Mouse (Mus musculus) embryonic facial prominence, embryonic 12.5 days (tissue): ENCODE results near the gene Ppm1d. TPM values are rescaled to one million over a fixed set of nuclear protein-coding genes. Genes with fewer than 3 reads are reported as not detected.

ENCODE experiments used
- ATAC-seq: fragments of 200-750 bp; cut with Nextera tagmentation; 2 replicates; pipeline ENCODE4 v1.8.0; 2017; ENCODE audit not compliant: insufficient number of reproducible peaks, insufficient read depth, low FRiP score, low TSS enrichment
- H3K27ac ChIP-seq: fragments of 300-500 bp; sonication (generic); 2 replicates; pipeline ENCODE4 v1.5.1; 2016; ENCODE audit warnings: mild to moderate bottlenecking
- H3K27me3 ChIP-seq: fragments of 300-500 bp; sonication (generic); 2 replicates; pipeline ENCODE4 v1.6.1; 2016; ENCODE audit warnings: mild to moderate bottlenecking, moderate library complexity
- H3K36me3 ChIP-seq: fragments of 300-500 bp; sonication (generic); 2 replicates; pipeline ENCODE4 v1.6.1; 2016; ENCODE audit warnings: mild to moderate bottlenecking
- H3K4me1 ChIP-seq: fragments of 300-500 bp; sonication (generic); 2 replicates; pipeline ENCODE4 v1.6.1; 2016
- H3K4me2 ChIP-seq: fragments of 300-500 bp; sonication (generic); replicated peaks from 2 replicates; pipeline ENCODE4 v1.6.1; 2016; ENCODE audit warnings: mild to moderate bottlenecking, moderate library complexity
- H3K4me3 ChIP-seq: fragments of 300-500 bp; sonication (generic); 2 replicates; pipeline ENCODE4 v1.5.1; 2016; ENCODE audit warnings: mild to moderate bottlenecking
- H3K9ac ChIP-seq: fragments of 300-500 bp; sonication (generic); 2 replicates; pipeline ENCODE4 v1.6.1; 2016; ENCODE audit warnings: mild to moderate bottlenecking, moderate library complexity
- H3K9me3 ChIP-seq: fragments of 300-500 bp; sonication (generic); 2 replicates; pipeline ENCODE4 v1.6.1; 2016; ENCODE audit warnings: mild to moderate bottlenecking, moderate library complexity
- WGBS: fragments of 180-500 bp; shearing (Covaris S2); methylation state at CpG from one replicate; pipeline ENCODE4 v1.1.7; 2016; 5-methylcytosine and 5-hydroxymethylcytosine counted together
- polyA plus RNA-seq: library from polyadenylated mRNA; unstranded; fragments of >200 nt; fragmentation: Nextera tagmentation; extraction: Ambion mirVana; gene quantifications from 2 replicates; pipeline ENCODE4 v1.2.1, GENCODE M21; 2016

Ppm1d gene
- polyA plus RNA-seq, 1 experiment from 2014 or later = 26.6 TPM

- Histone ChIP-seq H3K4me2 (no peak overlapping the region), H3K9ac (no peak overlapping the region), H3K27ac (no peak overlapping the region), H3K4me3 (no peak overlapping the region), H3K27me3 (no peaks in the 10 kb centered on the region), H3K36me3 (no peaks in the 10 kb centered on the region), H3K9me3 (no peaks in the 10 kb centered on the region), H3K4me1 (no peaks in the 10 kb centered on the region)
- ATAC-seq = no peak
- 81% methylated on average over 2 of the region's 2 CpGs for WGBS
These were observed 9.2 kb upstream of the Ppm1d start for GRCm38 (mm10) chr11:85301836-85302235.

- Histone ChIP-seq H3K4me3 (no peak overlapping the region), H3K4me1 (no peaks in the 10 kb centered on the region), H3K27ac (no peak overlapping the region), H3K9me3 (no peaks in the 10 kb centered on the region), H3K9ac (no peak overlapping the region), H3K27me3 (no peaks in the 10 kb centered on the region), H3K4me2 (no peak overlapping the region), H3K36me3 (no peaks in the 10 kb centered on the region)
- WGBS = 58% methylated on average over 4 of the region's 4 CpGs
- ATAC-seq = no peak
These were observed 4.3 kb upstream of the Ppm1d start for GRCm38 (mm10) chr11:85306577-85307260.

GRCm38 (mm10) chr11:85308799-85309198, 2.2 kb upstream of the Ppm1d start:
- Histone ChIP-seq H3K27ac (no peak overlapping the region), H3K27me3 (no peaks in the 10 kb centered on the region), H3K4me3 (no peak overlapping the region), H3K9me3 (no peaks in the 10 kb centered on the region), H3K4me2 (no peak overlapping the region), H3K9ac (no peak overlapping the region), H3K4me1 (peaks cover 9% of the 10 kb centered on the region), H3K36me3 (no peaks in the 10 kb centered on the region)
- ATAC-seq = no peak
- WGBS = 84% methylated on average over 2 of the region's 2 CpGs

- peak overlapping the region; percentile 96 for H3K4me3 ChIP-seq
- 1% methylated on average over 15 of the region's 15 CpGs for WGBS
- H3K4me1 ChIP-seq = peaks cover 9% of the 10 kb centered on the region
- peak overlapping the region; percentile 85 for H3K4me2 ChIP-seq
- H3K27me3 ChIP-seq = no peaks in the 10 kb centered on the region
- 0 out of 2 replicates have a peak, but pooled peaks cover 9% of the 10 kb centered on the region for H3K36me3 ChIP-seq
- peak overlapping the region; percentile 68 for H3K9ac ChIP-seq
- ATAC-seq = no peak
- peak overlapping the region; percentile 77 for H3K27ac ChIP-seq
- H3K9me3 ChIP-seq = no peaks in the 10 kb centered on the region
These were observed 684 bp upstream of the Ppm1d start for GRCm38 (mm10) chr11:85310407-85310712.

GRCm38 (mm10) chr11:85311645-85312490, 824 bp downstream of the Ppm1d start:
- H3K9ac ChIP-seq = peak overlapping the region; percentile 96
- peak overlapping the region; percentile 94 for H3K27ac ChIP-seq
- H3K4me3 ChIP-seq = peak overlapping the region; percentile 96
- peaks cover 16% of the 10 kb centered on the region; the same call in 1 of the 2 replicates for H3K36me3 ChIP-seq
- H3K9me3 ChIP-seq = no peaks in the 10 kb centered on the region
- no peaks in the 10 kb centered on the region for H3K27me3 ChIP-seq
- H3K4me2 ChIP-seq = peak overlapping the region; percentile 85
- ATAC-seq = no peak
- WGBS = under 1% methylated on average over 56 of the region's 56 CpGs
- H3K4me1 ChIP-seq = peaks cover 9% of the 10 kb centered on the region

- Histone ChIP-seq H3K9ac (no peak overlapping the region), H3K4me1 (peaks cover 9% of the 10 kb centered on the region), H3K9me3 (no peaks in the 10 kb centered on the region), H3K27me3 (no peaks in the 10 kb centered on the region), H3K4me3 (peak overlapping the region; percentile 96), H3K36me3 (peaks cover 16% of the 10 kb centered on the region; the same call in 1 of the 2 replicates), H3K4me2 (peak overlapping the region; percentile 85), H3K27ac (0 out of 2 replicates have a peak overlapping the region, but pooled peaks have one; percentile 31)
- 15% methylated on average over 2 of the region's 2 CpGs for WGBS
- ATAC-seq = peak; percentile 37; the same call in 1 of the 2 replicates
These were observed 1.8 kb downstream of the Ppm1d start for GRCm38 (mm10) chr11:85312818-85313217.

GRCm38 (mm10) chr11:85313361-85313760, 2.3 kb downstream of the Ppm1d start:
- Histone ChIP-seq H3K4me1 (peaks cover 9% of the 10 kb centered on the region), H3K9me3 (no peaks in the 10 kb centered on the region), H3K9ac (no peak overlapping the region), H3K4me2 (peak overlapping the region; percentile 85), H3K27me3 (no peaks in the 10 kb centered on the region), H3K27ac (no peak overlapping the region; the same call in 1 of the 2 replicates), H3K36me3 (peaks cover 16% of the 10 kb centered on the region; the same call in 1 of the 2 replicates), H3K4me3 (peak overlapping the region; percentile 96)
- WGBS = 82% methylated on average over 3 of the region's 3 CpGs
- ATAC-seq = no peak

- H3K4me1 ChIP-seq = no peaks in the 10 kb centered on the region
- H3K9ac ChIP-seq = no peak overlapping the region
- no peak overlapping the region for H3K4me3 ChIP-seq
- no peak for ATAC-seq
- H3K27me3 ChIP-seq = no peaks in the 10 kb centered on the region
- 85% methylated on average over 9 of the region's 9 CpGs for WGBS
- no peak overlapping the region for H3K4me2 ChIP-seq
- H3K36me3 ChIP-seq = 0 out of 2 replicates have a peak, but pooled peaks cover 4% of the 10 kb centered on the region
- no peaks in the 10 kb centered on the region for H3K9me3 ChIP-seq
- no peak overlapping the region for H3K27ac ChIP-seq
These were observed 12.7 kb downstream of the Ppm1d start for GRCm38 (mm10) chr11:85323567-85324330.

GRCm38 (mm10) chr11:85328717-85329116, 17.7 kb downstream of the Ppm1d start:
- no peak for ATAC-seq
- no peaks in the 10 kb centered on the region for H3K4me1 ChIP-seq
- H3K27ac ChIP-seq = no peak overlapping the region
- no peak overlapping the region for H3K4me2 ChIP-seq
- no peak overlapping the region for H3K4me3 ChIP-seq
- H3K36me3 ChIP-seq = peaks cover 35% of the 10 kb centered on the region
- no peaks in the 10 kb centered on the region for H3K27me3 ChIP-seq
- 94% methylated on average over 3 of the region's 3 CpGs for WGBS
- no peaks in the 10 kb centered on the region for H3K9me3 ChIP-seq
- no peak overlapping the region for H3K9ac ChIP-seq

- ATAC-seq = no peak
- Histone ChIP-seq H3K27ac (no peak overlapping the region), H3K4me3 (no peak overlapping the region), H3K9ac (no peak overlapping the region), H3K9me3 (no peaks in the 10 kb centered on the region), H3K27me3 (no peaks in the 10 kb centered on the region), H3K4me2 (no peak overlapping the region), H3K4me1 (no peaks in the 10 kb centered on the region), H3K36me3 (peaks cover 35% of the 10 kb centered on the region)
- WGBS = 96% methylated on average over 7 of the region's 7 CpGs
These were observed 18.3 kb downstream of the Ppm1d start for GRCm38 (mm10) chr11:85329167-85329894.

GRCm38 (mm10) chr11:85334778-85335177, 23.7 kb downstream of the Ppm1d start:
- Histone ChIP-seq H3K27ac (no peak overlapping the region), H3K9ac (no peak overlapping the region), H3K4me1 (no peaks in the 10 kb centered on the region), H3K36me3 (peaks cover 52% of the 10 kb centered on the region), H3K4me3 (no peak overlapping the region), H3K9me3 (no peaks in the 10 kb centered on the region), H3K27me3 (no peaks in the 10 kb centered on the region), H3K4me2 (no peak overlapping the region)
- no peak for ATAC-seq
- 48% methylated on average over 4 of the region's 4 CpGs for WGBS
